Mouse (Mus musculus): ENCODE measurements around the gene Dlst. TPM values are rescaled to one million over a fixed set of nuclear protein-coding genes. Genes with fewer than 3 reads are reported as not detected.
A peak's percentile ranks its signal among the peaks of the same experiment; 100 is the strongest.

Gene Dlst
- polyA plus RNA-seq, 1 experiment from 2014 or later = 113 TPM

DNA sequence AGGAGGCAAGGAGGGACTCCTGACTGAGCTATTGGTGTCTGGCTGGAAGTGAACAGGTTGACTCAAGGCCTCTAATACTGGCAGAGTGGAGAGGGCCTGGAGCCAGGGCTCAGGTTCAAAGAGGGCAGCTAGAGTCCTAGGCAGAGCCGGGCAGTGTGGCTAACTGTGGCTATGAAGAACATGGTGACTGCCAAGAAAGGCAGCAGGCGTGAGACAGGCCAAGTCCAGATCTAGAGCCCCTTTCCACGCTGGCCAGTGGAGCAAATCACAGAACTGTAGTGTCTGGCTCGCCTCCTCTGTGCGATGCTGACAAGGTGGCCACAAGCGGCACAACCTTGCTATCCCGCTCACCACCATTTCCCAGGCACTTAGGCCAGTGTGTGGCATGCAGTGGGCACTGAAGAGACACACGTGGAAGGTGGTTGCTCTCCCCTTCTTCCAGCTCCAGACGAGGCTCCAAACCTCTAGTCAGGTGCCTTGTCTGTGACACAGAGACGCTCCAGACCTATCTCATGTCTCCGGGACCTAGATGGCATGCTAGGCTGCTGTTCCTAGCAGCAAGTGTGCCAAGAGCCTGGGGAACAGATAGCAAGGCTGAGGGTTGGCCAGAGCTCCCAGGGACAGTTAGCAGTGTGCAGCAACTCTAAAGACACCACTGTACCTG is 59.8 kb downstream of the Dlst start:
- no peak overlapping the region for H3K9ac ChIP-seq (ENCODE audit: low read length)
- H3K4me2 ChIP-seq (ENCODE audit: low read depth, low read length) = no peak overlapping the region
- no peak for ATAC-seq (ENCODE audit: insufficient read depth, low FRiP score)
- H3K4me1 ChIP-seq (ENCODE audit: control insufficient read depth, insufficient read depth, low read length) = peaks cover 19% of the 10 kb centered on the region
- WGBS = 85% methylated on average over 11 of the region's 11 CpGs
- H3K36me3 ChIP-seq (ENCODE audit: control insufficient read depth, insufficient read depth, low read length) = no peaks in the 10 kb centered on the region
- H3K9me3 ChIP-seq (replicated peaks; ENCODE audit: control insufficient read depth, low read length) = no peaks in the 10 kb centered on the region
- no peak overlapping the region for H3K4me3 ChIP-seq (replicated peaks; ENCODE audit: low read length)
- no peaks in the 10 kb centered on the region for H3K27me3 ChIP-seq (ENCODE audit: control insufficient read depth, insufficient read depth, low read length)
- no peak overlapping the region for H3K27ac ChIP-seq (ENCODE audit: low read length)

DNA sequence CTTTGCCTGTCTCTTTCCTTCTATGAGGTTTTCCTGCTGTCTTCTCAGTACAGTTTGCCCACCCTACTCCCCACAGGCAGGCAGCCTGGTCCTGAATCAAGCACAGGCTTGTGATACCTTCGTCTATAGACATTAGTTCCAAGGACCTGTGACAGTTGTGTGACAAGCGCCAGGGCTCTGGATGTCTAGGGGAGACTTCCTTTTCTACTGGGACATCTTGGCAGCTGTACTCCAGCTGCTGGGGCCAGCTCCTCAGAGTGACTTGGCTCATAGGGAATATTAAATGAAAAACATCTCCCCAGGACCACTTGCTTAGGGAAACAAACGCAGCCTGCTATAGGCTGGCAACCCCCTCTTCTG is 60.3 kb downstream of the Dlst start:
- no peak for ATAC-seq (ENCODE audit: insufficient read depth, low FRiP score)
- Histone ChIP-seq H3K27ac (ENCODE audit: low read length) (no peak overlapping the region), H3K9ac (ENCODE audit: low read length) (no peak overlapping the region), H3K36me3 (ENCODE audit: control insufficient read depth, insufficient read depth, low read length) (no peaks in the 10 kb centered on the region), H3K9me3 (replicated peaks; ENCODE audit: control insufficient read depth, low read length) (no peaks in the 10 kb centered on the region), H3K4me1 (ENCODE audit: control insufficient read depth, insufficient read depth, low read length) (peaks cover 24% of the 10 kb centered on the region), H3K27me3 (ENCODE audit: control insufficient read depth, insufficient read depth, low read length) (no peaks in the 10 kb centered on the region), H3K4me3 (replicated peaks; ENCODE audit: low read length) (no peak overlapping the region), H3K4me2 (ENCODE audit: low read depth, low read length) (no peak overlapping the region)
- WGBS = 72% methylated on average over 3 of the region's 3 CpGs

DNA sequence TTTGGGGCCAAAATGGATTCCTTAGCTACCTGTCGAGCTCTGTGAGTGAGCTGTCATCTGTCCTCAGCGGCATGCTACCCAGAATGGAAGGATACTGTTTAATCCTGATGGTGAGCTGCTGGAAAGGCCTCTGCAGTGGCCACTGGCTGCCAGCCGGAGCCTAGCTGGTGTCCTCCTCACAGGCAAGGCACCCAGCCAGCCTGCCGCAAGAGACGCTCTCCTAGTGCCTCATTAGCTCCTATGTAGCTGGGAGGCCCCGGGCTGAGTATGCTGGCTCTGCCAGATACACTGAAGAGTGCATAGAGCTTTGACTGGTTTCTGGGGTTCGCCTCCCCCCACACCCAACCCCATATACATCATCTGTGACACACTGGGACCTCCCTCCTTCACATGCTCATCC is 63.4 kb downstream of the Dlst start:
- no peak for ATAC-seq (ENCODE audit: insufficient read depth, low FRiP score)
- no peaks in the 10 kb centered on the region for H3K27me3 ChIP-seq (ENCODE audit: control insufficient read depth, insufficient read depth, low read length)
- H3K27ac ChIP-seq (ENCODE audit: low read length) = no peak overlapping the region
- no peak overlapping the region for H3K4me2 ChIP-seq (ENCODE audit: low read depth, low read length)
- 60% methylated on average over 7 of the region's 7 CpGs for WGBS
- H3K9ac ChIP-seq (ENCODE audit: low read length) = no peak overlapping the region
- no peak overlapping the region for H3K4me3 ChIP-seq (replicated peaks; ENCODE audit: low read length)
- H3K4me1 ChIP-seq (ENCODE audit: control insufficient read depth, insufficient read depth, low read length) = peaks cover 41% of the 10 kb centered on the region
- no peaks in the 10 kb centered on the region for H3K9me3 ChIP-seq (replicated peaks; ENCODE audit: control insufficient read depth, low read length)
- H3K36me3 ChIP-seq (ENCODE audit: control insufficient read depth, insufficient read depth, low read length) = no peaks in the 10 kb centered on the region

DNA sequence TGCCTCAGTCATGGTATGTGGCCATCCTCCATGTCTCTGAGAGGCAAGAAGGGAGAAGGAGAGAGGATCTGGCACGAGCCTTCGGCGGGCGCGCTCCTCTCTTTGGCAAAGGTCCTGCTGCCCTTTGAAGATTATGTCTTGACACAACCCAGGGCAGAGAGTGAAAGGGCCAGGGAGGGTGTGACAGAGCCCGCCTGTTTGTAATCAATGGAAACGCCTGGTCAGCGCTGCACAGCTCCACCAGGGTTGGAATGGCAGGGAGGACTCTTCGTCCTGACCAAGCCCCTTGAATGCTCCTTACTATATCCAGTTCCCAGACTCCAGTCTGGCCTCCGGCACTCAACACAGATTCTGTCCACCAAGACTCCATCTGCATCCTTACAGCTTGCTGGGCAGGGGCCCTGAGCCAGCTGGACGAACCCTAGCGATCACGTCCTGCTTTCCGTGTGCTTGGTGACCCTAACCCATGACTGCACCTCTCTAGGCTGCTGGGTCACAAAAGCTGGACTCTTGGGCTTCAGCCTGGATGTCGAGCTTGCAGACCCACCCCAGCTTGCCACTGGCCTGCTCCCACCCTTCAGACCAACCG is 64.5 kb downstream of the Dlst start:
- no peaks in the 10 kb centered on the region for H3K27me3 ChIP-seq (ENCODE audit: control insufficient read depth, insufficient read depth, low read length)
- peaks cover 41% of the 10 kb centered on the region for H3K4me1 ChIP-seq (ENCODE audit: control insufficient read depth, insufficient read depth, low read length)
- no peak; the same call in 1 of the 2 replicates for ATAC-seq (ENCODE audit: insufficient read depth, low FRiP score)
- peak overlapping the region; percentile 85 for H3K4me2 ChIP-seq (ENCODE audit: low read depth, low read length)
- H3K36me3 ChIP-seq (ENCODE audit: control insufficient read depth, insufficient read depth, low read length) = no peaks in the 10 kb centered on the region
- peak overlapping the region; percentile 66 for H3K27ac ChIP-seq (ENCODE audit: low read length)
- 29% methylated on average over 16 of the region's 16 CpGs for WGBS
- H3K4me3 ChIP-seq (replicated peaks; ENCODE audit: low read length) = peak overlapping the region; percentile 46
- peak overlapping the region; percentile 69 for H3K9ac ChIP-seq (ENCODE audit: low read length)
- H3K9me3 ChIP-seq (replicated peaks; ENCODE audit: control insufficient read depth, low read length) = no peaks in the 10 kb centered on the region

DNA sequence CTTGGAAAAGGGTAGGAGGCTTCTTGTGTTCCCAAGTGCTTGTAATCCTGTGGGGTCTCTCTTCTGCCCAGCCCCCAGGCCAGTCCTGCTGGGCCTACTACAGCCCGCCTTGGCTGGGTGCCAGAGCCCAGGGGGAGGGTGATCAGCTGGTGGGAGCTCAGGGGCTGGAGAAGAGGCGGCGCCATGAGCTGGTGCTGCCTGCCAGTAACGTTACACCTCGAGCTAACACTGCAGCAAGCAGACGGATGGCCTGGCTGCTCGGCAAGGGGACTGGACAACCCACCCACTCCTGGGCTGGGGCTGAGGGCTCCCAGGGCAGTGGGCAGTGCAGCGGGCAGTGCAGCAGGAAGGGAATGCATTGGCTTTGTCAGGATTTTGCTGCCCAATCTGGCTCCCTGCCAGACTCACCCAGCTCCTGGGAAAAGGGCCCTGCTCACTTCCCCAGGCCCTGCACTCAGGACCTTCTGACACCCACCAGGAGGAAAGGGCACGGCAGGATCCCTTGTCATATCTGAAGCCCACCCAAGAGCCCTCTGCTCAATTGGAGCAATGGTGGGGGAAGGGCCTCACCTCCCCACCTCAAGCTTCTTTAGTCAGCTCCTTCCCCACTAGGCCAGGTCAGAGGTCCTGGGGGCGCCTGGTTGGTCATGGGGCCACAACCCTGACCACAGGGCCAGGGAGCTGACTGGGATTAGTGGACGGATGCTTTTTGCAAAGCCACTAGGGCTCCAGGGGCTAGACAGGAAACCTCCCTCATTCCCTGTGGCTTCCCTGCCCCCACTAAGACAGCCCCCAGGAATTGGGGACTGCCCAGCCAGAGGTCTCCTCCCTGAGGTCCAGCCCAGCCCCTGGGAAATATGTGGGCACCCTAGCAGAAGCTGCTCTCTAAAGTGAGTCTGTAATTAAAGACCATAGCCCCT is 65.6 kb downstream of the Dlst start:
- peak overlapping the region; percentile 69 for H3K9ac ChIP-seq (ENCODE audit: low read length)

DNA sequence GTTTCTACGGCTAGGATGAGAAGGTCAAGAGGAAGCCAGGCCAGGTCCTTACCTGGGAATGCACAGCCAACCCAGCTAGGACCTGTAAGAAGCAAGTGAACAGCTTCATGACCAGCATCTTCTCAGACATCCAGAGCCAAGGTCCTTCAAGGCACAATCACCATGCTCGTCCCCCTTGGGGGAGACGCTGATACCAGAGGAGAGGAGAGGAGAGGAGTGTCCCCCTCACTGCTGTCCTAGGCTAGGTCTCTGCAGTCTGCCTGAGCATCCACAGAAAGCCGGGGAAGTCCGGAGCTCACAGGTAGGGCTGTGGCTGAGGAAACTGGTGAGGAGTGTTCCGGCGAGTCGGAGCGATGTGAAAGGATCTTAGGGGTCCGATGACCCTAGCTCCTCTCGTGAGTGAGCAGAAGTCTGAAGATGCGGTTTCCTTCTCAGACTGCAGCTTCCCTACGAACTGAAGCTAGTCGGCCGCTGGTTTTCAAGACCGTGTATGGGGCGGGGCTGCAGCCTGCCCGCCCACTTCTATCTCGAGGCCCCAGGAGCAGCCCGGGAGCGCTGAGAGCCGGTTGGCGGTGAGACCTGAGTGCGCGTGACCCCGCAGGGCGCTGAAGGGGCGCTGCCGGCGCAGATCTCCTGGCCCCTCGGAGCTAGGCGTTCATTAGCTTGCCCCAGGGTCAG is 66.4 kb downstream of the Dlst start:
- ATAC-seq (ENCODE audit: insufficient read depth, low FRiP score) = peak; percentile 55; the same call in 1 of the 2 replicates
- Histone ChIP-seq H3K36me3 (ENCODE audit: control insufficient read depth, insufficient read depth, low read length) (no peaks in the 10 kb centered on the region), H3K4me1 (ENCODE audit: control insufficient read depth, insufficient read depth, low read length) (peaks cover 45% of the 10 kb centered on the region), H3K27me3 (ENCODE audit: control insufficient read depth, insufficient read depth, low read length) (no peaks in the 10 kb centered on the region), H3K4me2 (ENCODE audit: low read depth, low read length) (peak overlapping the region; percentile 85), H3K9ac (ENCODE audit: low read length) (peak overlapping the region; percentile 69), H3K27ac (ENCODE audit: low read length) (no peak overlapping the region), H3K4me3 (replicated peaks; ENCODE audit: low read length) (peak overlapping the region; percentile 46), H3K9me3 (replicated peaks; ENCODE audit: control insufficient read depth, low read length) (no peaks in the 10 kb centered on the region)
- WGBS = 2% methylated on average over 32 of the region's 32 CpGs

More for the DNA sequence above, 65.6 kb downstream of the Dlst start:
- H3K36me3 ChIP-seq (ENCODE audit: control insufficient read depth, insufficient read depth, low read length) = no peaks in the 10 kb centered on the region
- H3K4me2 ChIP-seq (ENCODE audit: low read depth, low read length) = peak overlapping the region; percentile 85
- H3K27ac ChIP-seq (ENCODE audit: low read length) = peak overlapping the region; percentile 66
- ATAC-seq (ENCODE audit: insufficient read depth, low FRiP score) = peak; percentile 76
- WGBS = 18% methylated on average over 11 of the region's 11 CpGs
- no peaks in the 10 kb centered on the region for H3K27me3 ChIP-seq (ENCODE audit: control insufficient read depth, insufficient read depth, low read length)
- H3K9me3 ChIP-seq (replicated peaks; ENCODE audit: control insufficient read depth, low read length) = no peaks in the 10 kb centered on the region
- peaks cover 41% of the 10 kb centered on the region for H3K4me1 ChIP-seq (ENCODE audit: control insufficient read depth, insufficient read depth, low read length)
- peak overlapping the region; percentile 46 for H3K4me3 ChIP-seq (replicated peaks; ENCODE audit: low read length)

DNA sequence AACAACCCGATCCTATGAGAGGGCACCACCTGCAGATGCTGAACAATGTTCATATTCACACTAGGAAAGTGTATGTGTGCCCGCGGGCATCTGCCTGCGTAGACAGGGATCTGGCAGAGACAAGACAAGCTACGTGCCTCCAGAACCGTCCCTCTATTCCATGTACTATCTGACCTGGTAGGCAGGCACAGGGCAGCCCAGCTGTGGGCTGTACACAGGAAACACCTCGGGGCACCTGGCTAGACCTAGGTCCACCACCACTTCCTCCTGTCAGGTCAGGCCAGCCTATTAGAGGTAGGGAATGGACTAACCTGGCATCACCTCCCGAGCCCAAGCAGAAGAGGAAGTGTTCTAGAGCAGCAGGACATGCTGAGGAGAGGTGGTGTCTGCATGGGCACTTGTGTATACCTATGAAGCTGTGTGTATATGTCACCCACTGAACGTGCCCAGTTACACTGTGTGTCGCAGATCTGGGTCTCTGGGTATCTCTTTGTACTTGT is 67.2 kb downstream of the Dlst start, which contains the start of gene Pgf:
Pgf (minus strand) TSS at position 51 of the 500 bp plus-strand sequence.
- Histone ChIP-seq H3K27ac (ENCODE audit: low read length) (no peak within 1 kb of the TSS), H3K4me1 (ENCODE audit: control insufficient read depth, insufficient read depth, low read length) (peaks cover 45% of the 10 kb centered on the region), H3K27me3 (ENCODE audit: control insufficient read depth, insufficient read depth, low read length) (no peaks in the 10 kb centered on the region), H3K36me3 (ENCODE audit: control insufficient read depth, insufficient read depth, low read length) (no peaks in the 10 kb centered on the region), H3K4me2 (ENCODE audit: low read depth, low read length) (peak within 1 kb of the TSS; percentile 85), H3K9me3 (replicated peaks; ENCODE audit: control insufficient read depth, low read length) (no peaks in the 10 kb centered on the region), H3K4me3 (replicated peaks; ENCODE audit: low read length) (peak within 1 kb of the TSS; percentile 46), H3K9ac (ENCODE audit: low read length) (peak within 1 kb of the TSS; percentile 69)
- 74% methylated on average over 10 of the region's 10 CpGs for WGBS
- ATAC-seq (ENCODE audit: insufficient read depth, low FRiP score) = no peak

DNA sequence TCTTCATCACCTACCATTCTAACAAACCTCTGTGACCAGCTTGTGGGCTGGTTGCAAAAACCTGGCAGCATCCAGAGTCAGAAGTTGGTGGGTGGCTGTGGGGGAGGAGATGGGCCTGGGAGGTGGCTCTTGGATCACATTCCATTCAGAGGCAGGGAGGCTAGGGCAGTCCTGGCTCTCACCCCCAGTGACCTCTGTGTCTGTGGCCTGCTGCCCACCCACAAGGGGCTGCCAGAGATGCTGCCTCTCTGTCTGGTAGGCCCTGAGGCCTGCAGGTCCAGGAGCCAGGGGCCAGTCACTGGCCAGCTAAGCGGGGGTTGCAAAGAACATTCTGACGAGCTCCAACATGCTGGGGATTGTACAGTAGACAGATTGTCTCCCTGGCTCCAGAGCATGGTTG is 67.7 kb downstream of the Dlst start:
- no peak for ATAC-seq (ENCODE audit: insufficient read depth, low FRiP score)
- WGBS = 76% methylated on average over 2 of the region's 2 CpGs

More for the DNA sequence above, 67.7 kb downstream of the Dlst start:
- Histone ChIP-seq H3K27ac (ENCODE audit: low read length) (no peak overlapping the region), H3K9ac (ENCODE audit: low read length) (no peak overlapping the region), H3K36me3 (ENCODE audit: control insufficient read depth, insufficient read depth, low read length) (no peaks in the 10 kb centered on the region), H3K9me3 (replicated peaks; ENCODE audit: control insufficient read depth, low read length) (no peaks in the 10 kb centered on the region), H3K4me1 (ENCODE audit: control insufficient read depth, insufficient read depth, low read length) (peaks cover 44% of the 10 kb centered on the region), H3K27me3 (ENCODE audit: control insufficient read depth, insufficient read depth, low read length) (no peaks in the 10 kb centered on the region), H3K4me3 (replicated peaks; ENCODE audit: low read length) (no peak overlapping the region), H3K4me2 (ENCODE audit: low read depth, low read length) (no peak overlapping the region)
